Mouse (Mus musculus): ENCODE results near the gene Fnbp1l.

The Fnbp1l gene

DNA sequence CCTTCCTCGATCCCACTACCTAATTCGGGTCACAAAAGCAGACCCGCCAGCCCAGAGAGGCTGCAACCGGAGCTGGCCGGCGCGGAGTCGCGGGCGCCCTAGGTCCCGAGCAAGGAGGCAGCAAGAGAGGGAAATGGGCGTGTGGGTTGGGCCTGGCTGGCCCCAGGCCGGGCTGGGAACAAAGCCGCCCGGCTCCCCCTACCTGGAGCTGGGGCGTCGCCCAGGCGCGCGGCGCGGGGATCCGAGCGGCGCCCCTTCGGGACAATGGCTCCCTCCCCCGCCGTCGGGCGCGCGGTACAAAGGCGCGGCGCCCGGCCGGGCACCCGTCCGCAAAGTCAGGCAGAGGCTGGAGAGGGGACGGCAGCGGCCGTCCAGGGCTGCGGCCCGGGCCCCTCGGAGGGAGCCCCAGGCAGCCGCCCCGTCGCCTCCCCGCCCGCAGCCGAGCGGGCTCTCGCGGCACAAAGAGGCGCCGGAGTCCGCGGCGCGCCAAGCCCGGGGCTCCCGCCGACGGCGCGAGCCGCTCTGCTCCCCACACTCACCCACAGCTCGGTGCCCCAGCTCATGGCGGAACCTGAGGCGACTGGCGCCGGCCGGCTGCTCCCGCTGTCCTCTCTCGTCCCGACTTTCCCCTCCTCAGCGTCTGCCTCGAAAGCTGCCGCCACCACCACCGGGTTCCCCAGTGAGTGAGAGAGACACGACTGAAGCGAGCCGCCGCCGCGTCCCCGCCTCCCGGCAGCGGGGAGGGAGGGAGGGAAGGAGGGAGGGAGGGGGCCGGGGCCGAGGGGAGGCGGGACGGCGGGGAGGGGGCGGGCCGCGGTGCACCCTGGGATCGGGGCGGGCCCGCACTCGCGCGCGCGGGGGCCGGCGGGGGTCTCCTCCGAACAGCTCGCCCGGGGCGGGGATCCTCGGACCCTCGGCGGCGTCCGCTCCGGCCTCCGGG is at the start of gene Fnbp1l:
Gene Fnbp1l, minus strand, starts transcription at position 725 of the 940 bp plus-strand sequence.
- peak; percentile 83 for DNase-seq (ENCODE audit: low spot score)

DNA sequence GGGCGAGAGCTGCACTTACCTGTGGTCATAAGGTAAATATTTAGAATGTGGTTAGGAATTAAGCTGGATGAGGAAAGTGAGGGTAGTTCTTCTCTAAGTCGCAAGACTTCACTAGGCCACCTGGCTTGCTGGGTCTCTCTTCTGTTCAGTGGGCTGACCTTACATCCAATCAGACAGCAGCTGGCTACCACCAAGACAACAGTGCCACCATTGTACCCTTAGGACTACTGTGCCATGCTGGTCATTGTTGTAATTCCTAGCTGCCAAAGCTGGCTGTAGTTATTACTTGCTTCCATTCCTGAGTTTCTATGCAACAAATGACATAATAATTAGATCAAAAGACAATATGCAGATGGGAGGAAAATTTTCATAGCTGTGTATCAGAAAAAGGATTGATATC is 41.3 kb upstream of the Fnbp1l start:
- no peak for DNase-seq (ENCODE audit: low spot score)

DNA sequence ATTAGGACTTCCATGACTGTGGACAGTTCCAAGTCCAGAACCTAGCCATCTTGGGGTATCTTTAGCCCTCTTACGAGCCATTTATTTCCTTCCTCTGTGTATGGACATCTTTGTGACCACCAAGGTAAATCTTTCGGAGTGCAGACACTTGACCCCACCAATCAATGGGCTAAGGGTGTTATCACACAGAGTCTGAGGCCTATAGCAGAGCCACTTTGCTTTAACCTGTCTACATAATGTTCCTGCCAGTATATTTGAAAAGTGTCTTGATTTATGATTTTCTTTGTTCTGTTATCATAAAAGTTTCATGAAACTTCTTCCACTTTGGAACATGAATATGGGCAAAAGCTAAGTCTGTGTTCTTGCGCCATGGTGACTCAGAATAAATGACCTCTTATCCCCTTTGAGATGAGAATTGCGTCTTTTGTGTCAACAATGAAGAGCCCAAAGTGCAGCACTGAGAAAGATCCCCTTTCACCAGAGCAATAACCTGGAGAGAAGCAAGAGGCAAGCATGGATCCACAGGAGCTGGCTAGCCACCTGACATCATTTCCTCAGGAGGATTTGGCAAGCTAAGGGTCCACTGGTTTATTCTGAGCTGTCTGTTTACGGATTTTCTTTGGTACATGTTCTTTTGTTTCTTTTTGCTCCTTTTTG is 39.9 kb upstream of the Fnbp1l start:
- DNase-seq (ENCODE audit: low spot score) = no peak

DNA sequence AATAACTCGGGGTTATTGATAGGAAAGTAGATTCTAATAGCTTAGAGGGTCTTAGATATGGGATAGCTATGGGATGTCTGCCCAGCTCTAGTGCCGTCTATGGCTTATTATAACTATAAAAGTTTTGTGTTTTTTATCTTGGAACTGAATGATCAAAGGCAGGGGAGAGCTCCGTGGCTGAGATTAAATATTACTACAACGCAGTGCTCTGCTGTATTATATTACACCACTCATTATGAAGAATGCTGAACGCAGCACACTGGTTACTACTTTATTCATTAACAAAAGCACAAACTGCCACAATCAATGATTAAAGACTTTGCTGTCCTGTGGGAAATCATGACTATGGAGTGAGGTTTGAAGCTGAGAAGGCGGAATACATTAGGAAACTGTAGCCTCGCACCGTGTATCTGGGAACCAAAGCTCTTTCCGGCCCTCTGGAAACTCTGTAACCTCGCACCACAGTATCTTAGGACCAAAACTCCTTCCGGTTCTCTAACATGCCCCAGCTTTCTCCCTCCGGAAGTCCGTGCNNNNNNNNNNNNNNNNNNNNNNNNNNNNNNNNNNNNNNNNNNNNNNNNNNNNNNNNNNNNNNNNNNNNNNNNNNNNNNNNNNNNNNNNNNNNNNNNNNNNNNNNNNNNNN is 27.8 kb upstream of the Fnbp1l start:
- no peak for DNase-seq (ENCODE audit: low spot score)

DNA sequence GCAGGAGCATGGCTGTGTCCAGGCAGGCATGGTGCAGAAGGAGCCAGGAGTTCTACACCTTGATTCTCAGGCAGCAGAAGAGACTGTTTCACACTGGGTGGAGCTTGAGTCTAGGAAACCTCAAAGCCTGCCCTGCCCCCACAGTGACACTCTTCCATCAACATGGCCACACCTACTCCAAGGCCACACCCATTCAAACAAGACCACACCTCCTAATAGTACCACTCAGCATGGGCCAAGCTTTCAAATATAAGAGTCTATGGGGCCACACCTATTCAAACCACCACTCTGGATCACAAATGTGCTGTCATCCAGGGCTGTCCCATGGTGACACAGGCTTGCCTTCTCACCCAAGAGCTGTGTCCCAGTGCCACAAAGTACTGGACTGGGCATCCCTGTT is 20.8 kb upstream of the Fnbp1l start:
- no peak for DNase-seq (ENCODE audit: low spot score)

DNA sequence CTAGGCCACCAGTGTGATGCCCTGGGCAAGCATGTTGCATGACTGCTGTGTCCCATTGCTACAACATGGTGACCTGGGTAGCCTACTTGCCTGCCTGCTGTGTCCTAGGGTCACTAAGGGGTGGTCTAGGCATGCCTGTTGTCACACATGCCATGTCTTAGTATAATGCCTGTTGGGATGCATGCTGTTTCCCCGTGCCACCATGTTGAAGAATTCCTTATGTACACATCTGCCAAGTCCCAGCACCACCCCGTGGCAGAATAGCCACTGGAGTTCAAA is 19.6 kb upstream of the Fnbp1l start:
- no peak for DNase-seq (ENCODE audit: low spot score)

DNA sequence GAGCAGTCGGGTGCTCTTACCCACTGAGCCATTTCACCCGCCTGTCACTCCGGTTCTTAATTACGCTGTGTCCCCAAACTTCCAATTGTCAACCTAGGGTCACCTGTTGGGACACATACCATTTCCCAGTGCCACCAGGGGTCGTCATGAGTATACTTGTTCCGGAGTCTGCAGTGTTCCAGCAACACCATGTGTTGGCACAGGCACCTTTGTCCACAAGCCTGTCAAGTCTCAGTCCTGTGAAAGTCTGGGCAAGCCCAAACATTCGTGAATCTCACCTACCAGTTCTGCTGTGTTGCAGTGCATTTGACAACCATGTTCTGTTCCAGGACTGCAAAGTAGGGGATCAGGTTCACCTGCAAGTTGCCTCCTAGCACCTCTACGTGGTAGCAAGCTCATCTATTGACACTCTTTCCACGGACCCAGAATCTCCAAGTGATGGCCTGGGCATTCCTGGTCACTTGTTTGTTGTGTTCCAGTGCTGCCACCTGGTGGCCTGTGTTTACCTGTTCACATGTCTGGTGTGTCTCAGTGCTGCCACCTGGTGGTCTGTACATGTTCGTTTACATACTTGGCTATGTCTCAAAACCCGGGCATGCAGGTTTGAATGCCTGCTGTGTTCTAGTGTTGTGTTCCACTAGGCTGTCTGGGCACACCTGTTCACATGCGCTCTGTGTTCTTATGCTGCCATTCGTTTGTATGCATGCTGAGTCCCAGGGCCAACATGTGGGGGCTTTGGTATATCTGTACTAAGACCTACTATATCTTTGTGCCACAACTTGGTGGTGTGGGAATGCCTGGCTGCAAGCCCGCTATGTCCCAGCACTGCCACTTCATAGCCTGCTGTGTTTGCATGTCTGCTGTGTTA is 19.0 kb upstream of the Fnbp1l start:
- peak; percentile 87 for DNase-seq (ENCODE audit: low spot score)

DNA sequence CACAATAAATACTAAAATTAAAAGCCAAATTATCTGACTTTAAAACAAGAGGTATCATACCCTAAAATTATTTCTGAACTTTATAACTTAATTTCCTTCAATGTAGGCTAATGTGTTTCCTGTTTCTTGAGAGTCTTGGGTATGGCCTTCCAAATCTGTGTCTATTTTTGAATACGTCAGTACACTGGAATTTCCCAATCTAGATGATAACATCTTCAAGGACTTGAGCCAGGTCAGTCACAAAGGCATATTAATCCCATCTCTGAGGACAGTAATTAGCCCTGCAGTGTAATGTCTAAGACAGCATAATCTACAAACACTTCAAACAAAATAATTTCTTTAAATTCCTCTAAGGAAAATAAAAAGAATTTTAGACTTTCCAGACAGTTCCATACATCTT is 17.8 kb upstream of the Fnbp1l start:
- DNase-seq (ENCODE audit: low spot score) = no peak

DNA sequence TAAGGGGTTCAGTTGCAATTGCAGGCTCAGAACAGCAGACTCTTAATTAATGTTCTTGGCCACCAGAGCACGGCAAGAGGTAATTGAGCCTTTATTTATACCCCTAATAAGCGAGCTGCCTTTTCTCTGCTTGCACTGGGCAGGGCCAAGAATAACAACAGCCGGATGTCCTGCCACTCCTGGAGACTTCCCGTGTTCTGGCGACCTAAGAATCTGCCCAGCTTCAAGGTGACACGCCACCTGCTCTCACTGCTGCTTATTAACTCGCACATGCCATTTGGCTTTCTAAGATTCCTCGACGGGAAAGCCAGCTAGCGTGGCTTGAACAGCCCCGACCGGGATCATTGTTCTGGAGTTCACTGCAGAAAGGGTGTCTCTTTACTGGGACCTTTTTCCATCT is 15.7 kb upstream of the Fnbp1l start:
- DNase-seq (ENCODE audit: low spot score) = no peak

DNA sequence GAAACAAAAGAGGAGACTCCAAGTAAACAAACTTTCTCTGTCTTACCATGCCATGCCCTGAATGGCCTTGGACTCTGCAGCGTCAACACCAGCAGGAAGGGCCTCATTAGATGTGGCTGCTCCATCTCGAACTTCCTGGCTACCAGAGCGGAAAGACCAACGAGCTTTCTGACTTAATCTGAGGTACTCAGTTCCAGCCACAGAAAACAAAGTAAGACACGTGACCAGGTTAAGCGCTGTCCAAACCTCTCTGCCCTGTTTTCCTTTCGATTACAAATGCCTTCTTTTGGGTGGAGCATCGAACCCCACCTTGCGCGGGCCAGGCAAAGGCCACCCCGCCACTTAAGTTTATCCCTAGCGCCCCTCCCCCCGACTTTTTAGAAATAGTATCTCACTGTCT is 10.1 kb upstream of the Fnbp1l start:
- no peak for DNase-seq (ENCODE audit: low spot score)

DNA sequence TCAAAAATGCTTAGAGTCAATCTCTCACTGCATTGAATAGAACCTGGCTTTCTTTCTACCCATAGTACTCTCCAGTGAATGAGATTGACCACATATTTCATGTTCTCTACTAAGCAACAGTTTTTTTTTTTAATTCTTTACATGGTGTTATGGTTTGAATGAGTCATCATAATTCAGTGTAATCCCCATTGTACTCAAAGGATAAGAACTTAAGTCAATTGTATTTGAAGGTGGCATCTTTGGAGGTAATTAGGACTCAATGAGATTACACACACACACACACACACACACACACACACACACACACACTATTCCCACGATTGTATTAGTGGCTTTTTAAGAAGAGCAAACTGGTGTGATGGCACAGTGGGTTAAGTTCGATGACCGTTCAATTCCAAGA is 9.4 kb upstream of the Fnbp1l start:
- no peak for DNase-seq (ENCODE audit: low spot score)

DNA sequence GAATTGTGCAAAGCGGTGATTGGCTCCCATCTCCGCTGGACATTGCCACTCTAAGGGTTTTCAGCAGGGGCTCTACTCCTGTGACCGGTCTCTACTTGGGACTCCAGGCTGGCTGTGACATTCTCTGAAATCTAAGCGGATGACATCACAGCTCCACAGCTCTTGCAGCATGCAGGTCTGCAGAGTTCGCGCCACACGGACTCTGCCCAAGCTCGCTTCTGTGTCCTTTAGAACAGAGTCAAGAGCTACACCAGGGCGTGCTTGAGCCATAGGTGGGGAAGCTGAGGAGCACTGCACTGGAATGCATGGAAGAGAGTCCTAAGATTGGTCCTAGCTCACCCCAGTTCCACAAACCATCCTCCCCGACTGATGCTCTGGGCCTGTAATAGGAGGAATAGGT is 9.0 kb upstream of the Fnbp1l start:
- DNase-seq (ENCODE audit: low spot score) = no peak

DNA sequence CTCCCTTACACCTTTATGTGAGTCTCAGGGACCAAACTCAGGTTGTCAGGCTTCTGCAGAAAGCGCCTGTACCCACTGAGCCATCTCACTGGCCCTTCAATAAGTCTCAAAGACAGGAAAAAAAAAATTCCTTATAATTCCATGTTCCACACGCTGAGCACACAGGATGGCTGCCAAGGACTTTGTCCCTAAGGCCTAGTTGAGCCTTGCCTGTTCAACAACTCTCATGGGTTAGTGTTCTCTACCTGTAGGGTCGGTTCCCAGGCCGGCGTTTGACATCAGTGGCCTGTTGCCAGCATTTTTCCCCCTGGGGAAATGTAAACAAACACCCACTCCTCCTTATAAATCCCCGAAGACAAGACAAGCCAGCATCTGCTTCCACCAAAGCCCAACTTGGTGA is 8.3 kb upstream of the Fnbp1l start:
- DNase-seq (ENCODE audit: low spot score) = no peak

DNA sequence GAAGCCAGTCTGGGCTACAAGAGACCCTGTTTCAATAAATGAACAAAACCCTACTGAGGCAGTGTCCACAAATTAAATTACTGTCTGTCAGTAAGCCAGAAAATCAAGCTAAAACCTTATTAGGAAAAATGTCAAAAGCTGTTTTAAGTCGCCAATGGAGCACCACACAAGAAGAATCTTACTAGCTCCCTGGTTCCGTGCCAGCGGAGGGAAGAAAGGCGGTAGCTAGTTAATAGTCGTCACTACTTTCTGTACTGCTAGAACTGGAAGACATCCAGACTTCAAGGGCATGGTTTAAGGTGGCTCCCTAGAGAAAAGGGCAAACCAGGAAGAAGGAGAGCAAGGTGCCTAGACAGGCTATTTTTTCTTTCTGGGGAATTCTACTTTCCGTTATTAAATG is 5.1 kb upstream of the Fnbp1l start:
- DNase-seq (ENCODE audit: low spot score) = peak; percentile 34

DNA sequence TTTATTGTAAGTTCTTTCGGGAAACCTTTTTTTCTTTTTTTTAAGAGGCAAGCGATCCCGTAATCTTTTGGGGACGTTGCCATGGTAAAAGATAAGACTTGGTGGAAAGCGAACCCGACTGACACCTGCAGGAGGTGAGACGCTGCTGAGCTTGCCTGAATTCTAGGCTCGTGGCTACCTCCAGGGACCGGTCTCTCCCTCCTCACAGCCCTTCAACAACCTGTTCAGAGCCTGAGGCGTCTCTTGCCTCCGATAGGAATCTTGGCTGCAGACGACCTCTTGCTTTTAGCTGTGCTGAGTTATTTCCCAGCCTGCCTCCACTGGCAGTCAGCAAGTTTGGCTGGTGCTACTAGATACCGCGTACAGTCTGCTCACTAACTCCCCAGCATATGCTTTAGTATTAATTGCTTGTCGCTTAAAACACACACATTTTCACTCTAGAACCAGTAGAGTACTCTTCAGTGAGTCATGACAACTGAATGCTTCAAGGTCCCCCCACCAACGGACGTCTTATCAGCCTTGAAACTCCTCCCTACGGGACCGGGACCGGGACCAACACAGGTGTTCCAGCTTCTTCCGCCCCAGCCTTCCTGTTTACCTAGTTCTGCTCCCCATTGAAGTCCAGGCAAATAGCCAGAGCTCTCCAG is 893 bp upstream of the Fnbp1l start:
- peak; percentile 36 for DNase-seq (ENCODE audit: low spot score)

DNA sequence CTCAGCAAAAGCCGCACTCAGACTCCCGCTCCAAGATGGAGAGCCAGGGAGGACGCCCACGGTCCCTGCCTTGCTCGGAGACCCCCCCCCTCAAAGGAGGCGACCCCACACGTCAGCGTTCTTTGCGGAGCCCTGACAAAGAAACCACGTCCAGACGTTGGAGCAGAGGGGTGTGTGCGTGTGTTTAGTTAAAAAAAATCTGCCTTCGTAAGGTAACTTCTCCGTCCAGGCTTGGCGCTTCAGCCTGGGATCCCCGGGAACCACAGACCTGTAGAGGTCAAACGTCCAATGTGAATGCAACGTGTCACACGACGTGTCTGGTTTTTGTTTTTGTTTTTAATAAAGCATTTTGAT is 393 bp upstream of the Fnbp1l start:
- DNase-seq (ENCODE audit: low spot score) = no peak

DNA sequence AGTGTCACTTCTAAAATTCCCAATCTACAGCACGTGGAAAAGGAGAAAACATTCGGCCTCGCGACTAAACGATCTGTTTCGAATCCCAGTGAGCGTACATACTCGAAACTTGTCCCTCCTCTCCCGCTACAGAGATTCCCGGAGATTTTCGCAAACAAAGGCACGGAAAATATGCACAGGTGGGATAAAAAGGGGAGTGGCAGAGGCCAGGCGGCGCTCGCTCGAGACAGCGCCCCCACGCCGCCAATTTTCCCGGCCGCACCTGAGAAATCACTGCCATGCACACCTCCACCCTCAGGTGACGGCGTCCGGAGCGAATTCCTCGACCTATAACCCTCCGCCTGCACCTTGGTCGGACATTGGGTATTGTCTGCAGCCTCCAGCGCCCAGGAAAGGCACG is 1.1 kb downstream of the Fnbp1l start:
- DNase-seq (ENCODE audit: low spot score) = peak; percentile 46

DNA sequence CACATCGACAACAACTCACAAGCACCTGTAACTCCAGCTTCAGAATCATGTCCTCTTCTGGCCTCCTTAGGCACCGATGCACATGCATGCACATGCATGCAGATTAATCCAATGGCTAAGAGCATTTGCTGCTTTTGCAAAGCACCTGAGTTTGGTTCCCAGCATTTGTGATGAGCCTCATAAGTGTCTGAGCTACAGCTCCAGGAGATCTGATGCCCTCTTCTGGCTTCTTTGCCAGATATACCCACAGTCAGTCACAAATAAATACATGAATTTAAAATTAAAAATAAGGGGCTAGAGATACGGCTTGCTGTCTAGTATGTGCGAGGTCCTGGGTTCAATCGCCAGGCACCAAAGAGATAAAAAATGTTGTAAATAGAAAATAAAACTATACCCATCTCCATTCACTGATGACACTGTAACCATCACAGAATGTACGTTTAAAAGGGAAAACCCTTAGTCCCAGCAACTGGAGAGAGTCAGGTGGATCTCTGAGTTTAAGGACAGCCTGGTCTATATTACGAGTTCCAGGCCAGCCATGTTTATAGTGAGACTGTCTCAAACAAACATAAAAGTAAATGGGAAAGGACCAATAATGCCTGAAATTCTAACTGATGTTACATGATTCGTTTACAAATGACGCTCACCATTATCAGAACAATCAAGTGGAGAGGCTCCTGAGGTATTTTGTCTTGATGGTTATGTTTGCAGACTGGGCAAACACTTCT is 1.7 kb downstream of the Fnbp1l start:
- DNase-seq (ENCODE audit: low spot score) = no peak

DNA sequence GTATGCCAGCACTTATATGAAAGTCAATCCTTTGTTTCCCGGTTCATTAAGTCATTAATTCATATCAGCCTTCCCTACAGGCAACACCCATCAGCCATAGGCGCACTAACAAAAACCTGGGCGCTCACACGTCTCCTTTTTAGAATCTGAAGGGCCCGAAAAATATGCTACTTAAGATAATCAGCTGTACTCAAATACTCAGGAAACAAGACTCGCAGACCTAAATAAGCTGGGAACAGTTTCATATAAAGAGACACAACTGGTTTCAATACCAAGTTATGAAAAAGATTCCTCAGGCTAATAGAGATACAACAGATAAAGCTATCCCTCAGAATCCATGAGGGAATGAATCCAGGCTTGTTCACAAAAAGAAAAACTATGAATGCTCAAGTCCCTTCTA is 7.0 kb downstream of the Fnbp1l start:
- no peak for DNase-seq (ENCODE audit: low spot score)

DNA sequence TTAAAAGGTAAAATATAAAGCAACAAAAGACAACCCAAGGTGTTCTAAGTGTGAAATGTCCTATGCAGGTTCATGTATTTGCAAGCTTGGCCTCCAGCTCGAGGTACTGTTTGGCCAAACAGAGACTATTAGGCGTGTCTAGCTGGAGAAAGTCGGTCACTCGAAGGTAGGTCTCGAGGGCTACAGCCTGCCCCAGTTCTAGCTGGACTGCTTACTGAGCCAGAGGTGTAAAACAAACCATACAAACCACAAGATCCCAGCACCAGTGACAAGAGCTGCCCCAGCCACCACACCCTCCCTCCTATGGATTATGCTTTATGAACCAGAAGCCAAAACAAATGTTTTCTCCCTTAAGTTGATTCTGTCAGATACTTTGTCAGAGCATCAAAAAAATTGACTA is 7.8 kb downstream of the Fnbp1l start:
- DNase-seq (ENCODE audit: low spot score) = no peak

DNA sequence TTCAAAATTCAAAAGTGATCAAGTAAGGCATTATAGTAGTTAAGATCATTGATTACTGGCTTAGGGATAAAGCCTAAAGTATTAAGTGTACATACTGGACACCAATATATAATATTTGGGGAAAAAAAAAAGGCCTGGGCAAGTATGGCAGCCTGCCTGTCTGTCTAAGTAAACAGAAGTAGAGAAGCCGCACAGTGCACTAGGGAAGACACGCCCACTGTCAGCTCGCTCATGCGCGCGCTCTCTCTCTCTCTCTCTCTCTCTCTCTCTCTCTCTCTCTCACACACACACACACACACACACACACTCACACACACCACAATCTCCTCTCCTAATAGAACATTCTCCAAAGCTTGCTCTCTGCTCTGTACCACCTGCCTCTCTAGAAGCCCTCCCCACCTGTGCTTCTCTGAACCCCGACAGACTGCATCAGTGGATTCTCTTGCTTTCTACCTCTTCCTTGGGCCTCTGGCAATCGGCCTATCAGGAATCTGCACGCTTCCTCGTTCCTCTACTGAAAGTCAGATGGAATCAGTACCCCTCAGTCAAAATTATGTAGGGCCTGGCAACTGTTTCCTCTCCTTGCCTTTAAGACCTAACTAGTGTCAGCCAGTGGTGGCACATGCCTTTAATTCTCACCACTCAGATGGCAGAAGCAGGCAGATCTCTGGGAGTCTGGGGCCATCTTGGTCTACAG is 13.3 kb downstream of the Fnbp1l start:
- no peak for DNase-seq (ENCODE audit: low spot score)
